Mouse (Mus musculus): ENCODE results near the gene Vegfd.

Gene Vegfd

DNA sequence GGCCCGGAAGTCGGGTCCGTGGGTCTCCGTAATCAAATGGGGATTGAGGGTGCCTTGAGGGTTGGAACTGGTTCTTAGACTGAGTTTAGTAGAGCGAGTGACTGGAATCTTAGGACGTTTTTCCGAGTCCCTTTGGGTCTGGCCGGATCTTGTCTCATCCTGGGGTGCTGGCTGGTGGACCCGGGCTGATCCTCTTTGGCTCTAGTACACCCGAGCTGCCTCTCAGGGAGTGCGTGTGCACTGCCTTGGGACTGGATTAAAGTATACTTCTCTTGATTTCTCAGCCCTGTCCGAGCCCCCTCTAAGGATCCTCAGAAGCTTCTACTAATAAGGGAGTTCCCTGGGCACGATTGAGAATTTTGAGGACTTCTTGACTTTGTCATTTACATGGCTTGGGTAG lies 46.8 kb downstream of the Vegfd start:
- DNase-seq (ENCODE audit: low spot score in 2 of 2): peak in 1 of 2 experiments; percentile 4

- no peak for DNase-seq (ENCODE audit: low spot score in 2 of 2)
Measured at GRCm38 (mm10) chrX:164420518-164420917, 47.3 kb downstream of the Vegfd start.

DNA sequence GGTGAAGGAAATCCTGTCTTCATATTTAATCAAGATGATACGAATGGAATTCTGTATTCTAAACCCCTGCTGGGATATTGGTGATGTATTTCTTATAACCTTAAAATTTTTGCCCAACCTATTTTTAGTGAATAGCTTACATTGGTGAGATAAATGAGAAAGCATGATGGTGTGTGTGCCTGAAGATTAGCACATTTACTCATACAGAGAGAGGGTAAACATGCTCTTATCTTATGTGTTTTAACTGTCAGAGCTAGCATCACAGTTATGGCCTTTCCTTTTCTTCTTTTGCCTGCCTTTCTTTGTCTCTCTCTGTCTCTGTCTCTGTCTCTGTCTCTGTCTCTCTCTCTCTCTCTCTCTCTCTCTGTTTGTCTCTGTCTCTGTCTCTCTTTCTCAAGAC lies 51.6 kb downstream of the Vegfd start:
- no peak for DNase-seq (ENCODE audit: low spot score in 2 of 2)

- no peak for DNase-seq (ENCODE audit: low spot score in 2 of 2)
Measured at GRCm38 (mm10) chrX:164427295-164427694, 54.1 kb downstream of the Vegfd start.

GRCm38 (mm10) chrX:164428224-164428623 lies 55.0 kb downstream of the Vegfd start:
- no peak for DNase-seq (ENCODE audit: low spot score in 2 of 2)

DNA sequence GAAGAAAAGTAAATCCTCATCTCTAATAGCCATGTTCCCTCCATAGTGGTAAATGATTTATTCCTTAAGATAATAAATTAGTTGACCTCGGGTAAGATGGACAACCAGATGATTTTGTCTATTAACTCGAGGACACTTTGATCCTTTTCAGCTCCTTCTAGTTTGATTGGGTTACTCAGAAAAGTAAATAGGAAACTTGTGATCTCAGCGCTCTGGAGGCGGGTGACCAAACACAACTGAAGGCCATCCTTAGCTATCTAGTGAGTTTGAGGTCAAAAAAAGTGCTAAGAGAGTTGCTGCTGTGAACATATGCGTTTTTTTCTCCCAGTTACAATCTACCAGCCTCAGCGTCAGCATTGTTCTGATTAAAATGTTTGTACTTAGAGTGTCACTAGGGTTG lies 57.4 kb downstream of the Vegfd start:
- no peak for DNase-seq (ENCODE audit: low spot score in 2 of 2)

DNA sequence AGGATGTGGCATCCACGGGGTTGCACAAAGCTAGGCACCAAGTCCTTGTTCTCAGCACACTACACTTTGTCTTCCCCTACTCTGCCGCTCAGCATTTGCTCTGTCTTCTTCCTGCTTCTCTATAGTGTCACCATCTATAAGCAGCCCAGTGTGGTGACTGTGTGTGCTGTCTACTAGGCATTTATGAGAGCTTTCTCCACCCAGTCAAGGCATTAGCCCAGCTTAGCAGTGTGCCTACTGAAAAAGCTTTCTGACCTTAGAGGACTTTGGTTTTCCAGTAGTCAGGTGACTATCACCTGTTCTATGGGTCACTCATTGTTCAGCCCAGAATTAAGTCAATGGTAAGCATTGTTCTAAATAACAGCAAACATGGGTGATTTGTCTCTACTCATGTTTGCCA lies 58.0 kb downstream of the Vegfd start:
- DNase-seq (ENCODE audit: low spot score in 2 of 2): no peak

DNA sequence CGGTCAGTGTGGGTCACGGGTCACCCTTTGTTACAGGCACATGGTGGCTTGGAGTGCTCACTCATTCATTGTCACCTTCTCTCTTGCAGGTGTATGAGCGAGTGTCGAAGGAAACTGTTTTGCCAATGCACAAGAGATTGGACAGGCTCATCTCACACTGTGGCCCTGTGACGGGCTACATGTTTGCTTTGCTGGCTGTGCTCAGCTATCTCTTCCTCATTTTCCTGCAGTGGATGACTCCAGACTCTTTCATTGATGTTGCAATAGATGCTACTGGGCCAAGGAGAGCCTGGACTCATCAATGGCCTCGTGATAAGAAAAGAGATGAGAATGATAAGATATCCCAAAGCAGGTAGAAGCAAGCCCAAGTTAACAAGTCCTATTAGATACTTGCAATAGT lies 58.4 kb downstream of the Vegfd start:
- DNase-seq (ENCODE audit: low spot score in 2 of 2): no peak

DNA sequence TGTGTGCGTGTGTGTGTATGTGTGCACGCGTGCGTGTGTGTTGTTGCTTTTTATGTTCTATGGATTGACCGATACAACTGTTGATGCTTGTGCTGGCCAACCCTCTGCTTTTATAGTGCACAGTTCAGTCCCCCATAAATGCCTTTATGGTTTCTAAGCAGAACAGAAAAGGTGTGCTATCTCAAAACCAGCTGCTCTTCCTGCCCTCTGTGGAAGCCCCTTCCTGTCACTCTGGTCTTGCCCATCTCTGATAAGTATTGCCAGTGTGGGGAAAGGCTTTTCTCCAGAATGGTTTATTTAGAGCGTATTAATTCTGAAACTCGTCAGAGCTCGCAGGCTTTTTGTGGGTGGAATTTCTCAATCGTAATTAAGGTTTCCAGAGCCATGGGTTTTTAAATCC lies 59.5 kb downstream of the Vegfd start:
- DNase-seq (ENCODE audit: low spot score in 2 of 2): no peak

DNA sequence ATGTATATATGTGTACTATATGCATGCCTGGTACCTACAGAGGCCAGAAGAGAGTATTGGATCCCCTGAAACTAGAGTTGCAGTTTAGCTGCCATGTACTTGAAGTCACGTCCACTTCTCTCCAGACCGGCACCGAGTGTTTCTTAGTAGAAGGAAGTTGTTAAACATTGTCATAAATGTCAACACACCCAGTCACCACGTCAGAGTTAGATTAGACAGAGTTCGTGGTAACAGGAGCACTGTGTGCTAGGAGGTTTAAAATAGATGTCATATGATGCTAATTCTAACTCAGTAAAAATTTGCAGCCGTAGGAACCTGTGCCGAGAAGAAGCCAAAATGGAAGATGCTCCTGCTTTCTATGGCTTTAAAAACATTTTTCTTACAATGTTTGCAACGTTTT lies 63.5 kb downstream of the Vegfd start, which contains the start of gene Asb11:
Asb11 (plus strand) TSS at position 286 of the 400 bp plus-strand sequence.
- DNase-seq (ENCODE audit: low spot score in 2 of 2): no peak

DNA sequence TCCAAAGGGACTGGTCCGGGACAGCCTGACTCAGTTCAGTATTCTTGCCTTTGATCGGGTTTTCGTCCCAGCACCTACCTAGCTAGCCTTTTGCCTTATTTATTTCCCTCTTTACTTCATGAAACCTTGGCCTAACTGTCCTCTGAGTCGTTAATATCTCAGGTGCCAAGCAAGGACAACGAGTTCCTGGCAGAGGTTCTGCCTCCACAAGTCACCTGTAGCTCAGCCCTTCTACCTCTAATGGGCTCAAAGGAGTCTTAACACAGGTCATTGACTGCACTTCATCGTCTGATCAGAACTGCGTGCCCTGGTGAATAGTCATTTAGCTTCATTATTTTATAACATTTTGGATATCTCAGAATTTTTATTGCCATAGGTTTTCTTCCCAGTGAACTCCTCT lies 66.3 kb downstream of the Vegfd start:
- no peak for DNase-seq (ENCODE audit: low spot score in 2 of 2)

DNA sequence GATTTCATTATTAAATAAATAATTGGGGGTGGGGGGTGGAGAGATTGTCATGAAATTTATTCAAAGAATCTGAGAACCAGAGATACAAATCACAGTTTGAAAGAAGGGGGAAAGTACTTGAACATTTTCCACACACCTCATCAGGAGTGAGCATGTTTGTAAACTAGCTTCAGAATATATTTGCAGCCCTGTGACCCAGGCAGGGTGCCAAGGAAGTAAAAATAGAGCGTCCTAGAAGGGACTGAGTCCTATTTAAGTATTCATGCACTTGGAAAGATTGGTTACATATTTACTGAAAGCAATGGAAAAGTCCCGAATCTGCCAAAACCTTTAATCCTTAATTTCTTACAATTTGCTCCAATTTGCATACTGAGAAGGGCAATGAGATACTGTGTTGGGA lies 67.0 kb downstream of the Vegfd start:
- no peak for DNase-seq (ENCODE audit: low spot score in 2 of 2)

DNA sequence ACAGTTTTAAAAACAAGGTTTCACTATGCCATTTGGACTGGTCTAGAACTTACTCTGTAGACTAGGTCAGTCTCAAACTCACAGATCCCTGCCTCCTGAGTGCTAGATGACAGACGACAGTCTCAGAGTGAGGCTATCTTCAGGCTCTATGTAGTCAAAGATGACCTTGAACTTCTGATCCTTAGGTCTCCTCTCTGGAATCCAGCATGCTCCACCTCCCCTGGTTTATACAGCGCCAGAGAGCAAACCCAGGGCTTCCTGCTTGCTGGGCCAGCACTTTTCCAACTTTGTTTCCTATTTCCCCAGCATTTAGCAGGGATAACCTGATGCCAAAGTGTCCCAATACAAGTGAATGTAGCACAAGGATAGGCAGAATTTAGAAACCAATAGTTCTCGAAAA lies 67.5 kb downstream of the Vegfd start:
- DNase-seq (ENCODE audit: low spot score in 2 of 2): no peak

DNA sequence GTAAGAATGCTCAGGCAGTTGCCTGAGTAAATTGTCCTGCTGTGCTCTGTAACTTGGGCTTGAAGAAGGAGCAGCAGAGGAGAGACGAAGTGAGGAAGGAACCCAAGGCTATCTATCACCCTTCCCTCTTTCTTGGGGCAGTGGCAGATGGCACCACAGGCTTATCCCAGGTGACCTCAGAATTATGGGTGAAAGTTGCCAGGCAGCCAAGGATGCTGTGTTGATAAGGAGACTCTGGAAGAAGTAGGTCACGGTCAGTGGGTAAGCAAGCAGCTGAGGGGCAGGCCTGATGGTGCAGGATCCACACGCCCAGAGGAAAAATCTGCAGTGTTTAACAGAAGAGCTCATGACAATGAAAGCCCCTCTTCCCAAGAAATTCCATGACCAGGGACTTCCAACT lies 68.1 kb downstream of the Vegfd start:
- DNase-seq (ENCODE audit: low spot score in 2 of 2): no peak

DNA sequence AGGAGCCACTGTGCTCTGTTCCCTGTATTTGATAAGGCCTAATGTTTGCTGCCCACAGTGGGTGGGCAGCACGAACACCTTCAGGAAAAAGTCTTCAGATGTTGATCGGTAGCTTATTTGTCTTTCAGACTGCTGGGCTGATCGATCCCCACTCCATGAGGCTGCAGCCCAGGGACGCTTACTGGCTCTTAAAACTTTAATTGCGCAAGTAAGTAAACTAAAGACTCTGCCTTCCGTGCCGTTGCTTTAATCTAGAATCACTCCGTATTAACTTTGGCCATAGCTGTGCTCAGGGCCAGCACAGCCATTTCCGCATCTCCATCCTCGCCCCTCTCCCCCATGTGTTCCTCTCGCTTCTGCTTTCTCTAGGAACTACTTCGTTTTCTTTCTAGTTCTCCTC lies 72.4 kb downstream of the Vegfd start:
- no peak for DNase-seq (ENCODE audit: low spot score in 2 of 2)

DNA sequence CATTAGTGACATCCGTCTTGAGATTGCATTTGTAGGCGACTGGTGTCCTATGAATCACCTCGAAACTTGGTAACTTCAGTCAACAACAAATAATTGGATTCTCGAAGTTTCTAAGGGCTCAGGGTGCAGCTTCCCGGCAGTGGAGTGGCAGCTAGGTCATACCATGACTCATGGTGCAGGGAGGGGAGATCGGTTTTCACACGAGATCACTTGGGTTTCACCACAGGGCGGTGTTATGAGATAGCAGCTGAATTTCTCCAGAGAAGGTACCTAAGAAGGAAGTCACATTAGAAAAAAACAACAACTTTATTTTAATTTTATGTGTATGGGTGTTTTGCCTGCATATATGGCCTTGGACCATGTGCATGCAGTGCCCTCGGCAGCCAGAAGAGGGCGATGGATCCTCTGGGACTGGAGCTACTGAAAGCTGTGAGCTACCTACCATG lies 73.0 kb downstream of the Vegfd start:
- DNase-seq (ENCODE audit: low spot score in 2 of 2): peak in 1 of 2 experiments; percentile 18

DNA sequence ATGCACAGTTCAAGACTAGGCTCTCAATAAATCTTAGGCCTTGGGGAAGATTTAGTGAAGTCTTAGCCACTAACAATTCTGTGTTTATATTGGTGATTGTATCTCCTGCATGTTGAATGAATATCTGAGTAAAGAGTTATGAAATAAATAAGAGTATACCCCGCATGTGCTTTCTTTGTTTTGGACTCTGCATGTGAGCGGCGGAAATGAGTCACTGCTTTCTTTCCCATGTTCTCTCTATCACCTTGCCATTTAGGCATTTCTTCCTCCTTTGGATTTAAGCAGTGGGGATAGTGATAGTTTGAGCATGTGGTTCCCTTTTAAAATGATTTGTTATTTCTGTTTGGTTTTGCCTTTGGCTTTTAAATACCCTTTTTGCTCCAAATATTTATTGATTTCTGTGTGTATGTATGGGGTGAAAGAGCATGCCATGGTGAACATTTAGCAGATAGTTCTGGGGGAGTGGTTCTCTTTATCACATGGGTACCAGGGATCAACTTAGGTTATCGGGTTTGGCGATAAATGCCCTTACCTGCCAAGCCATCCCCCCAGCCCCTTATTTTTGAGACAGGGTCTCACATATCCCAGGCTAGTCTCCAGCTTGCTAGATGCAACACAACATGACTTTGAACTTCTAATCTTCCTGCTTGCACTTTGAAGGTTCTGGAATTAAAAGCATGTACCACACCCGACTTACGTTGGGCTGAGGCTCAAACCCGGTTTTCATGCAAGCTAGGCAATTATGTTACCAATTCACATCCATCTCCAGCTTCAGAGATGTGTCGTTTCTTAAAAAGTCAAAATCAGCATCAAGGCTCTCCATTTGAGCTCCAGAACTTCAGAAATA lies 73.9 kb downstream of the Vegfd start:
- DNase-seq (ENCODE audit: low spot score in 2 of 2): no peak

- no peak for DNase-seq (ENCODE audit: low spot score in 2 of 2)
Measured at GRCm38 (mm10) chrX:164447682-164448071, 74.5 kb downstream of the Vegfd start.

- DNase-seq (ENCODE audit: low spot score in 2 of 2): no peak
Measured at GRCm38 (mm10) chrX:164449201-164449600, 76.0 kb downstream of the Vegfd start.

Data from urinary bladder, adult 18-20 months (tissue).